Mouse (Mus musculus): Measurements from ENCODE around the gene Gnai2. TPM values are rescaled to one million over a fixed set of nuclear protein-coding genes. Genes with fewer than 3 reads are reported as not detected.

The Gnai2 gene
- total RNA-seq (2017) = 319 and 345 TPM in 2 replicates

GRCm38 (mm10) chr9:107635279-107636028 is at the start of gene Gnai2:
TSS of gene Gnai2 (minus strand) at chr9:107635367.
- peak; percentile 74 for ATAC-seq (replicated peaks; ENCODE audit: low read depth, poor library complexity, severe bottlenecking)

- no peak for ATAC-seq (replicated peaks; ENCODE audit: low read depth, poor library complexity, severe bottlenecking)
These were observed 47.2 kb upstream of the Gnai2 start for GRCm38 (mm10) chr9:107682405-107682804.

- ATAC-seq (replicated peaks; ENCODE audit: low read depth, poor library complexity, severe bottlenecking) = no peak
These were observed 44.3 kb upstream of the Gnai2 start, which contains the start of gene Gnat1 for GRCm38 (mm10) chr9:107679501-107679900. TSS of gene Gnat1 (minus strand) at chr9:107679712.

DNA sequence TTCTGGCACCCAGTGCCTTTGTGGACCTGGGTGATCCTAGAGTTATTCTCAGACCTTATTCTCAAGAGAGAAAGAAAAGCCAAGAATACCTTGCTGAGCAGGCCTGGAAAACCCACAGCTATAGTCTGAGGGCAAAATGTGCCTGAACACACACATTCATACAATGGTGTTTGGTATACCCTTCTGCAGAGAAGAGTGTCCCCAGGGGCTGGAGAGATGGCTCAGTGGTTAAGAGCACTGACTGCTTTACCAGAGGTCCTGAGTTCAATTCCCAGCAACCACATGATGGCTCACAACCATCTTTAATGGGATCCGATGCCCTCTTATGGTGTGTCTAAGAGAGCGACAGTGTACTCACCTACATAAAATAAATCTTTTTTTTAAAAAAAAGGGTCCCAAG is 43.7 kb upstream of the Gnai2 start:
- ATAC-seq (replicated peaks; ENCODE audit: low read depth, poor library complexity, severe bottlenecking) = no peak

DNA sequence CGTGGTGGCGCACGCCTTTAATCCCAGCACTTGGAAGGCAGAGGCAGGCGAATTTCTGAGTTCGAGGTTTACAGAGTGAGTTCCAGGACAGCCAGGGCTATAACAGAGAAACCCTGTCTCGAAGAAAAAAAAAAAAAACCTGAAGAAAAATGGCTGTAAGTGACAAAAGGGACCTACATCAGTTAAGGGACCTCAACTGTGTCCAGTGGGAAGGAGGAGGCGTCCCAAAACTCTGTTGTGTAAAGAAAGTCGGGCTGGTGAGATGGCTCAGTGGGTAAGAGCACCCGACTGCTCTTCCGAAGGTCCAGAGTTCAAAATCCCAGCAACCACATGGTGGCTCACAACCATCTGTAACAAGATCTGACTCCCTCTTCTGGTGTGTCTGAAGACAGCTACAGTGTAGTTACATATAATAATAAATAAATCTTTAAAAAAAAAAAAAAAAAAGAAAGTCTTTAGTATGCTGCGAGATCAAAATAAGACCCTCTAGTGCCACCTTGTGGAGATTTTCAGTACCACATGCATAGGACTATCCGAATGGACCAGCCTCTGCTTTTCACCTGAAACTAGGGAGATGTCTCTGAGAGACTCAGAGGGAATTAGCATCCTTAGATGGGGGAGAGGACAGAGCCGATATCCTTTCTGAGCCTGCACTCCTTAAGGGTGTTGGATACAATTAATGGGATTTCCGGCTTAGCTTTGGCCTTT is 42.8 kb upstream of the Gnai2 start:
- peak; percentile 42; the same call in 1 of the 2 replicates for ATAC-seq (replicated peaks; ENCODE audit: low read depth, poor library complexity, severe bottlenecking)

- ATAC-seq (replicated peaks; ENCODE audit: low read depth, poor library complexity, severe bottlenecking) = peak; percentile 41; the same call in 1 of the 2 replicates
These were observed 42.1 kb upstream of the Gnai2 start for GRCm38 (mm10) chr9:107677091-107677784.

DNA sequence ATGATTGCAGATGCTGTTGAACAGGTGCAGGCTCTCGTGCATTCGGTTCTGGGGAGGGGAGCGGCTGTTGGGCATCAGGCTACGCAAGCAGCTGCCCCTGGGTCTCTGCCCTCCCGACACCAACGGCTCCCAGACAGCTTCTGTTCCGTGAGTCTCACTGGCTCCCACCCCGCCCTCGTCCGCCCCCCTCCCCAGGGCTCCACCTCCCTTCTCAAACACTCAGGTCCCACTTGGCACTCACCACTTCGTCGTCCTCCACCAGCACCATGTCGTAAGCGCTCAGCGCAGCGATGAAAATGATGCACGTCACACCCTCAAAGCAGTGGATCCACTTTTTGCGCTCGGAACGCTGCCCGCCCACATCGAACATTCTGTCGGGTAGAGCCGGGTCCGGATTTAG is 41.1 kb upstream of the Gnai2 start:
- peak; percentile 9; the same call in 1 of the 2 replicates for ATAC-seq (replicated peaks; ENCODE audit: low read depth, poor library complexity, severe bottlenecking)

DNA sequence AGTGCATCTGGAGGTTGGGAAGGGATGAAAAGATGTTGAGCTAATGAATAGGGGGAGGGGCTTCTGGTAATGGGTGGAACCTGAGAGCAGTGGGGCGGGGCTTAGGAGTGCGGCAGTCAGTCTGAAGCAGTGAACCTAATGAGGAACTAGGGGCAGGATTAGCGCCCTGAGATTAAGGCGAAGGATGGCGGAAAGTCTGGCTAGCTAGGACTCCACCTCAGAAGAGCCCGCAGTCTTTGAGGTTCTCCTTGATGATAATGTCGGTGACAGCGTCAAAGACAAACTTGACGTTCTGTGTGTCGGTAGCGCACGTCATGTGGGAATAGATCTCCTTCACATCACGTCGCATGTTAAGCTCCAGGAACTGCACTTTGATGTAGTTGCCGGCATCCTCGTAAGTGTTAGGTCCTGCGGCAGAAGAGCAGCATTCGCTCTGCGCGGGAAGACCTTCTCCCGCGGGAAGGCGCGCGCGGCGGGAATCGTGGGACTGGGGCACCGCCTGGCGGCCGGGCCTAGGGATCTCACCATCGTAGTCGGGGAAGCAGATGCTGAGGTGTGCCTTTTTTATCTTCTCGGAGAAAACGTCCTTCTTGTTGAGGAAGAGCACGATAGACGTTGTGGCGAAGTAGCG is 40.6 kb upstream of the Gnai2 start:
- ATAC-seq (replicated peaks; ENCODE audit: low read depth, poor library complexity, severe bottlenecking) = peak; percentile 77

- ATAC-seq (replicated peaks; ENCODE audit: low read depth, poor library complexity, severe bottlenecking) = no peak
These were observed 39.7 kb upstream of the Gnai2 start for GRCm38 (mm10) chr9:107674609-107675429.

DNA sequence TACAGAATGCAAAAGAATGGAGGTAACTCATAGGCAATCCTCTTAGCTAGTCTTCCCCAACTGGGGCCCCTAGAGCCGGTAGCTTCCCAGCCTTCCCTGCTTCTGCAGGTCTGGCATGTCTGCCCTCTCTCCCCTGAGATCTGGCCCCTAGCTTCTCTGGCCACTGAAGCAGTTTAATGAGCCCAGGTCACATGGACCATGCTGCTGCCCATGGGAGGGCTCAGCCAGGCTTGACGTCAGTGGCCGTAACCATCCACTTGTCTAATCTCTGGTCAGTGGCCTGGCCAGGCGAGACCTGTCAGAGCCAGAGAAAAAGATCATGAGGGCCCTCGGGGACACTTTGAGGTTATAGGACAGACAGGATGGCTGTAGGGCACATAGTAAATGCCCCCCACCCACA is 35.1 kb upstream of the Gnai2 start:
- no peak for ATAC-seq (replicated peaks; ENCODE audit: low read depth, poor library complexity, severe bottlenecking)

- ATAC-seq (replicated peaks; ENCODE audit: low read depth, poor library complexity, severe bottlenecking) = no peak
These were observed 34.3 kb upstream of the Gnai2 start, which contains the start of gene Slc38a3 for GRCm38 (mm10) chr9:107669480-107669945. TSS of gene Slc38a3 (minus strand) at chr9:107669530.

- ATAC-seq (replicated peaks; ENCODE audit: low read depth, poor library complexity, severe bottlenecking) = no peak
These were observed 33.7 kb upstream of the Gnai2 start for GRCm38 (mm10) chr9:107668916-107669315.

- no peak for ATAC-seq (replicated peaks; ENCODE audit: low read depth, poor library complexity, severe bottlenecking)
These were observed 32.8 kb upstream of the Gnai2 start for GRCm38 (mm10) chr9:107668011-107668410.

GRCm38 (mm10) chr9:107667219-107667618 is 32.1 kb upstream of the Gnai2 start:
- peak; percentile 51; the same call in 1 of the 2 replicates for ATAC-seq (replicated peaks; ENCODE audit: low read depth, poor library complexity, severe bottlenecking)

- 0 out of 2 replicates have a peak, but pooled peaks have one; percentile 33 for ATAC-seq (replicated peaks; ENCODE audit: low read depth, poor library complexity, severe bottlenecking)
These were observed 31.6 kb upstream of the Gnai2 start for GRCm38 (mm10) chr9:107666751-107667205.

GRCm38 (mm10) chr9:107665308-107665707 is 30.1 kb upstream of the Gnai2 start:
- no peak for ATAC-seq (replicated peaks; ENCODE audit: low read depth, poor library complexity, severe bottlenecking)

DNA sequence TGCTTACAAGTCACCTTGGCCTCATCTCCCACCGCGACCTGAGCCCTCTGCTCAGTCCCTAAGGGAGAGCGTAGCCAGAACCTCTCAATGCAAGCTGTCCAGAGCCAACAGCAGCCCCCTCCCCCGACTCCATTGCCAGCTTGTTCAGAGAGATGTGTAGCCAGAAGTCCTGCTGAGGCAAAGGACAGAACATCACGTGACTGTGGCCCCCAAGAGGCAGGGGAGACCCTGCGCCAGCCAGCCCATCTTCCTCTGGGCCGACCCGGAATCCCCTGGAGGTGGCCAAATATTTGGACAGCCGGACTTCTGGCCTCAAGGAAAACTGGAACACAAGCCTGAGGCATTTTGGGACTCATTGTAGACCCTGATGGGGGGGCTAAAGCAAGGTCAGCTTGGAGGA is 28.4 kb upstream of the Gnai2 start:
- no peak for ATAC-seq (replicated peaks; ENCODE audit: low read depth, poor library complexity, severe bottlenecking)

GRCm38 (mm10) chr9:107662342-107662741 is 27.2 kb upstream of the Gnai2 start:
- no peak for ATAC-seq (replicated peaks; ENCODE audit: low read depth, poor library complexity, severe bottlenecking)

DNA sequence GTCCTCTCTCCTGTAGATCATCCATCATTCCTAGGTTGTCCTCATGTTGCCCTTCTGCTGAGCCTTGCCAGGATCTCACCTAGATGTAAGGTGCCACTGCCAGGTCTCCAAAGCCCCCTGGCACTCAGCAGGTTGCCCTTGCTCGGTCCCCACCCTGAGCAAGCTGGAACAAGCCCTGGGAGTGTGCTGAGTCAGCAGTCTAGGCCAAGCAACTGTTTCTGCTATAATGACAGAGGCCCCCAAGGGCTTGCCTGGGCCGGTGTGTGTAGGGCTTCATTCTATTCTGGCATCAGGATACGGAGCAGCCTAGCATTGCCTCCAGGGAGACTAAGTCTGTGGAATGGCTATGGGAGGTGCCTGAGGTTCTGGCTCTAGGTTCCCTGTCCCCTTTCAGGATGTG is 25.6 kb upstream of the Gnai2 start:
- no peak for ATAC-seq (replicated peaks; ENCODE audit: low read depth, poor library complexity, severe bottlenecking)

All from common myeloid progenitor, adult 5-6 weeks (primary cell).